Mouse (Mus musculus): Measurements from ENCODE around the gene Fgfr2.

The Fgfr2 gene

GRCm38 (mm10) chr7:132243225-132243624 lies 879.9 kb downstream of the Fgfr2 start:
- no peak; the same call in 1 of the 2 replicates for TF ChIP-seq GATA4 (IDR thresholded peaks at IDR 0.05; ENCODE audit: insufficient replicate concordance, low read length)

- no peak for TF ChIP-seq GATA4 (IDR thresholded peaks at IDR 0.05; ENCODE audit: insufficient replicate concordance, low read length)
These were observed 880.5 kb downstream of the Fgfr2 start for GRCm38 (mm10) chr7:132242617-132243141.

GRCm38 (mm10) chr7:132238921-132239320 lies 884.2 kb downstream of the Fgfr2 start:
- no peak for TF ChIP-seq GATA4 (IDR thresholded peaks at IDR 0.05; ENCODE audit: insufficient replicate concordance, low read length)

- TF ChIP-seq GATA4 (IDR thresholded peaks at IDR 0.05; ENCODE audit: insufficient replicate concordance, low read length): peak; percentile 38; the same call in 1 of the 2 replicates
These were observed 886.0 kb downstream of the Fgfr2 start for GRCm38 (mm10) chr7:132237191-132237590.

- no peak for TF ChIP-seq GATA4 (IDR thresholded peaks at IDR 0.05; ENCODE audit: insufficient replicate concordance, low read length)
These were observed 886.4 kb downstream of the Fgfr2 start for GRCm38 (mm10) chr7:132236789-132237188.

GRCm38 (mm10) chr7:132234250-132234649 lies 888.9 kb downstream of the Fgfr2 start:
- TF ChIP-seq GATA4 (IDR thresholded peaks at IDR 0.05; ENCODE audit: insufficient replicate concordance, low read length): no peak

GRCm38 (mm10) chr7:132233732-132234131 lies 889.4 kb downstream of the Fgfr2 start:
- no peak for TF ChIP-seq GATA4 (IDR thresholded peaks at IDR 0.05; ENCODE audit: insufficient replicate concordance, low read length)

GRCm38 (mm10) chr7:132232937-132233336 lies 890.2 kb downstream of the Fgfr2 start:
- TF ChIP-seq GATA4 (IDR thresholded peaks at IDR 0.05; ENCODE audit: insufficient replicate concordance, low read length): no peak

GRCm38 (mm10) chr7:132231476-132231875 lies 891.7 kb downstream of the Fgfr2 start:
- TF ChIP-seq GATA4 (IDR thresholded peaks at IDR 0.05; ENCODE audit: insufficient replicate concordance, low read length): no peak

- TF ChIP-seq GATA4 (IDR thresholded peaks at IDR 0.05; ENCODE audit: insufficient replicate concordance, low read length): no peak
These were observed 892.2 kb downstream of the Fgfr2 start for GRCm38 (mm10) chr7:132230961-132231360.

GRCm38 (mm10) chr7:132227075-132227640 lies 896.0 kb downstream of the Fgfr2 start:
- TF ChIP-seq GATA4 (IDR thresholded peaks at IDR 0.05; ENCODE audit: insufficient replicate concordance, low read length): no peak

- no peak for TF ChIP-seq GATA4 (IDR thresholded peaks at IDR 0.05; ENCODE audit: insufficient replicate concordance, low read length)
These were observed 896.6 kb downstream of the Fgfr2 start for GRCm38 (mm10) chr7:132226379-132227074.

GRCm38 (mm10) chr7:132223452-132224141 lies 899.6 kb downstream of the Fgfr2 start:
- TF ChIP-seq GATA4 (IDR thresholded peaks at IDR 0.05; ENCODE audit: insufficient replicate concordance, low read length): no peak

- no peak for TF ChIP-seq GATA4 (IDR thresholded peaks at IDR 0.05; ENCODE audit: insufficient replicate concordance, low read length)
These were observed 909.1 kb downstream of the Fgfr2 start for GRCm38 (mm10) chr7:132214031-132214430.

GRCm38 (mm10) chr7:132213460-132213859 lies 909.7 kb downstream of the Fgfr2 start:
- no peak for TF ChIP-seq GATA4 (IDR thresholded peaks at IDR 0.05; ENCODE audit: insufficient replicate concordance, low read length)
